In the genomic region with DNA sequence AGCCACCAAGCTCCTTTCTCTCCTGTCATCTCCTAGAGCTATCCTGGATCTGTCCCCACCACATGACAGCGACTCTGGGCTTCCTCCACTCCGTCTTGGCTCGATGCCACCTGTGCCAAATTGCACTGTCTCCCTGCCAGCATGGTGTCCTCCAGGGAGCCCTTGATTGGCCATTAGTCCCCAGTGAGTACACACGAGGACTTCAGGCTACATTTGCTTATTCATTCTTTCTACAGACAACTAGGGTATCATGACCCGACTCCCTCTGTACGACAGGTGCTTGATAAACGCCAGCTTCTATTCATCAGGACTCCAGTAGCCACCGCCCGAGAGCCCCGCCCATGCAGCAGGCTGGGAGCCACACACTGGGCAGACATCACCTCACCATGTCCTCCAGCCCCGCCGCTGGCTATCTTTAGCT, we compare ENCODE assay signal across 9 mouse cellular contexts. TPM values are rescaled to one million over a fixed set of nuclear protein-coding genes. Genes with fewer than 3 reads are reported as not detected.
DNase-seq lines count a peak whose midpoint lies in the region; ATAC-seq and TF ChIP-seq lines count a peak whose summit lies in the region.
"Had no signal": no experiment of that assay in that cellular context is flagged by ENCODE, and none has a peak within 500 bp of the region (broad histone marks: within the 10 kb centered on the region; RNA-seq: fewer than 3 reads in every experiment).

No protein-coding gene starts in this region.

- no peak overlapping the region for H3K9ac ChIP-seq in midbrain, postnatal 0 days (replicated peaks; ENCODE audit: low read length, poor library complexity, severe bottlenecking)
- H3K9ac ChIP-seq in midbrain, embryonic 13.5 days (replicated peaks): no peak overlapping the region
- no peak overlapping the region for H3K9ac ChIP-seq in neural tube, embryonic 14.5 days (replicated peaks; ENCODE audit: low read depth, low read length)
- H3K9ac ChIP-seq: embryonic facial prominence, embryonic 15.5 days had no signal

- H3K4me3 ChIP-seq in midbrain, postnatal 0 days (ENCODE audit: low read depth, low read length): no peak overlapping the region
- H3K4me3 ChIP-seq in midbrain, embryonic 13.5 days (replicated peaks): no peak overlapping the region
- H3K4me3 ChIP-seq in neural tube, embryonic 14.5 days (ENCODE audit: low read depth, low read length): no peak overlapping the region
- H3K4me3 ChIP-seq: embryonic facial prominence, embryonic 15.5 days had no signal

- H3K4me1 ChIP-seq in midbrain, postnatal 0 days (ENCODE audit: insufficient read depth, low read length): peaks cover 4% of the 10 kb centered on the region; the same call in 1 of the 2 replicates
- peaks cover 43% of the 10 kb centered on the region for H3K4me1 ChIP-seq in midbrain, embryonic 13.5 days (replicated peaks)
- H3K4me1 ChIP-seq in neural tube, embryonic 14.5 days (ENCODE audit: control insufficient read depth, insufficient read depth, low read length): peaks cover 6% of the 10 kb centered on the region; the same call in 1 of the 2 replicates
- H3K4me1 ChIP-seq: embryonic facial prominence, embryonic 15.5 days had no signal

- no peaks in the 10 kb centered on the region for H3K27me3 ChIP-seq in midbrain, postnatal 0 days (ENCODE audit: insufficient read depth, low read length)
- H3K27me3 ChIP-seq in midbrain, embryonic 13.5 days: no peaks in the 10 kb centered on the region
- H3K27me3 ChIP-seq in neural tube, embryonic 14.5 days (ENCODE audit: control insufficient read depth, insufficient read depth, low read length): no peaks in the 10 kb centered on the region; the same call in 1 of the 2 replicates
- H3K27me3 ChIP-seq: embryonic facial prominence, embryonic 15.5 days had no signal

- DNase-seq in midbrain, postnatal 0 days (ENCODE audit: low spot score): peak; percentile 71
- peak; percentile 89 to 93 for DNase-seq in cerebellum, postnatal 25 days
- peak; percentile 59 to 69 for DNase-seq in heart, postnatal 10 days
- DNase-seq in thymus, postnatal 10 days (ENCODE audit: low spot score in 2 of 2): no peak
- DNase-seq in embryo, embryonic 10 days (ENCODE audit: low spot score): no peak
- DNase-seq in kidney, adult 9 months: no peak

- TF ChIP-seq CTCF in midbrain, postnatal 0 days (IDR thresholded peaks at IDR 0.05): no peak

- no peaks in the 10 kb centered on the region for H3K36me3 ChIP-seq in midbrain, postnatal 0 days (ENCODE audit: insufficient read depth, low read length)
- H3K36me3 ChIP-seq in midbrain, embryonic 13.5 days: no peaks in the 10 kb centered on the region
- H3K36me3 ChIP-seq in neural tube, embryonic 14.5 days (ENCODE audit: control insufficient read depth, insufficient read depth, low read length): no peaks in the 10 kb centered on the region
- H3K36me3 ChIP-seq: embryonic facial prominence, embryonic 15.5 days had no signal

- no peaks in the 10 kb centered on the region for H3K9me3 ChIP-seq in midbrain, postnatal 0 days (ENCODE audit: low read length)
- no peaks in the 10 kb centered on the region for H3K9me3 ChIP-seq in midbrain, embryonic 13.5 days
- H3K9me3 ChIP-seq in neural tube, embryonic 14.5 days (ENCODE audit: control insufficient read depth, low read length): no peaks in the 10 kb centered on the region
- H3K9me3 ChIP-seq: embryonic facial prominence, embryonic 15.5 days had no signal

- ATAC-seq in midbrain, postnatal 0 days (ENCODE audit: low FRiP score): no peak
- no peak for ATAC-seq in midbrain, embryonic 13.5 days
- ATAC-seq in neural tube, embryonic 14.5 days (ENCODE audit: low read depth): peak; percentile 53

- no peak overlapping the region for H3K4me2 ChIP-seq in midbrain, postnatal 0 days (ENCODE audit: low read depth, low read length, poor library complexity, severe bottlenecking)
- H3K4me2 ChIP-seq in midbrain, embryonic 13.5 days (replicated peaks): no peak overlapping the region
- H3K4me2 ChIP-seq in neural tube, embryonic 14.5 days (ENCODE audit: low read depth, low read length): no peak overlapping the region
- H3K4me2 ChIP-seq: embryonic facial prominence, embryonic 15.5 days had no signal

- intact Hi-C loops in heart, postnatal 10 days (cut with DNase I): no loop called here

- no peak overlapping the region for H3K27ac ChIP-seq in midbrain, postnatal 0 days (ENCODE audit: low read depth, low read length)
- H3K27ac ChIP-seq in midbrain, embryonic 13.5 days: no peak overlapping the region
- no peak overlapping the region for H3K27ac ChIP-seq in neural tube, embryonic 14.5 days (ENCODE audit: low read depth, low read length)
- H3K27ac ChIP-seq: embryonic facial prominence, embryonic 15.5 days had no signal

- 55% methylated on average over 12 of the region's 12 CpGs for WGBS in midbrain, postnatal 0 days
- WGBS in midbrain, embryonic 13.5 days: 64% methylated on average over 12 of the region's 12 CpGs
- WGBS in neural tube, embryonic 14.5 days: 40% methylated on average over 12 of the region's 12 CpGs

RNA-seq across cellular contexts. Expression of a gene that starts 40.8 kb away (rescaled TPM):
- 115 and 145 TPM in 2 replicates for total RNA-seq in midbrain, postnatal 0 days (2014; rRNA removed)
- 146 TPM in 2 replicates for polyA plus RNA-seq in midbrain, postnatal 0 days (2015; fragmentation: Nextera tagmentation; extraction: Ambion mirVana)
- polyA plus RNA-seq in midbrain, embryonic 13.5 days (2015; fragmentation: Nextera tagmentation; extraction: Ambion mirVana): 57.0 and 58.9 TPM in 2 replicates
- total RNA-seq in heart, postnatal 10 days (2021): 1 to 10 TPM in 1 of 2 experiments, under 1 TPM in 1; 0.25 to 1.0 TPM
- 77.0 and 95.1 TPM in 2 replicates for polyA plus RNA-seq in neural tube, embryonic 14.5 days (2014; fragmentation: Nextera tagmentation; extraction: Ambion mirVana)

Comparison
In these comparisons a context has a peak if more than half of its experiments do, and no peak if none do; other contexts are left out.
1. DNase-seq: peak in midbrain, postnatal 0 days (single experiment), cerebellum, postnatal 25 days (2 of 2) and heart, postnatal 10 days (2 of 2); none in thymus, postnatal 10 days (0 of 2), embryo, embryonic 10 days (single experiment) and kidney, adult 9 months (single experiment).